Mouse (Mus musculus): Measurements from ENCODE around the gene Olfr715. TPM values are rescaled to one million over a fixed set of nuclear protein-coding genes. Genes with fewer than 3 reads are reported as not detected.

The Olfr715 gene
- polyA plus RNA-seq (2017; shearing (Covaris generic)) = 0.07 TPM

GRCm38 (mm10) chr7:107130983-107131382 is at the start of gene Olfr715:
Gene Olfr715 (minus strand): TSS chr7:107131083.

GRCm38 (mm10) chr7:107166690-107167089 is 35.8 kb upstream of the Olfr715 start, which contains the start of gene Nlrp14:
Gene Nlrp14 (plus strand): TSS chr7:107166990.

GRCm38 (mm10) chr7:107138027-107138426 is 7.1 kb upstream of the Olfr715 start, which contains the start of gene Olfr716:
Gene Olfr716 (plus strand): TSS chr7:107138327.

GRCm38 (mm10) chr7:107110269-107110668 is 20.6 kb downstream of the Olfr715 start, which contains the start of gene Olfr715b:
Gene Olfr715b (minus strand): TSS chr7:107110369.

GRCm38 (mm10) chr7:107092920-107093319 is 38.0 kb downstream of the Olfr715 start, which contains the start of gene Olfr17:
Gene Olfr17 (plus strand): TSS chr7:107093220.

Other genes starting within 250 kb of the Olfr715 start
- gene Olfr706, start 242.9 kb downstream of the Olfr715 start, polyA plus RNA-seq (2017; shearing (Covaris generic)) = not detected
- gene Olfr707, start 229.8 kb downstream of the Olfr715 start, polyA plus RNA-seq (2017; shearing (Covaris generic)) = not detected
- not detected for gene Olfr1532-ps1, start 223.1 kb downstream of the Olfr715 start, polyA plus RNA-seq (2017; shearing (Covaris generic))
- gene Olfr709-ps1, start 198.9 kb downstream of the Olfr715 start, polyA plus RNA-seq (2017; shearing (Covaris generic)) = not detected
- not detected for gene Olfr710, start 182.8 kb downstream of the Olfr715 start, polyA plus RNA-seq (2017; shearing (Covaris generic))
- gene Olfr6, start 167.1 kb downstream of the Olfr715 start, polyA plus RNA-seq (2017; shearing (Covaris generic)) = not detected
- not detected for gene Olfr711, start 155.6 kb downstream of the Olfr715 start, polyA plus RNA-seq (2017; shearing (Covaris generic))
- gene Olfr2, start 125.0 kb downstream of the Olfr715 start, polyA plus RNA-seq (2017; shearing (Covaris generic)) = not detected
- not detected for gene Olfr713, start 99.9 kb downstream of the Olfr715 start, polyA plus RNA-seq (2017; shearing (Covaris generic))
- not detected for gene Olfr714, start 60.1 kb downstream of the Olfr715 start, polyA plus RNA-seq (2017; shearing (Covaris generic))
- gene Olfr17, start 37.9 kb downstream of the Olfr715 start, polyA plus RNA-seq (2017; shearing (Covaris generic)) = not detected
- 0.12 TPM for gene Olfr715b, start 20.7 kb downstream of the Olfr715 start, polyA plus RNA-seq (2017; shearing (Covaris generic))
- gene Olfr716, start 7.2 kb upstream of the Olfr715 start, polyA plus RNA-seq (2017; shearing (Covaris generic)) = not detected
- not detected for gene Nlrp14, start 35.9 kb upstream of the Olfr715 start, polyA plus RNA-seq (2017; shearing (Covaris generic))
- not detected for gene Rbmxl2, start 78.4 kb upstream of the Olfr715 start, polyA plus RNA-seq (2017; shearing (Covaris generic))
- gene Syt9, start 239.6 kb upstream of the Olfr715 start, polyA plus RNA-seq (2017; shearing (Covaris generic)) = not detected